Mouse (Mus musculus) lung, embryonic 15.5 days (tissue): ENCODE measurements around the gene Kcnh4. TPM values are rescaled to one million over a fixed set of nuclear protein-coding genes. Genes with fewer than 3 reads are reported as not detected.

Experiments
- ATAC-seq: fragments of 200-750 bp; cut with Nextera tagmentation; 2 replicates; pipeline ENCODE4 v1.8.0; 2017; ENCODE audit warnings: moderate number of reproducible peaks, borderline replicate concordance; ENCODE audit not compliant: low FRiP score, low TSS enrichment; ENCODE audit errors: extremely low read depth
- H3K27ac ChIP-seq: fragments of 300-500 bp; sonication (generic); 2 replicates; pipeline ENCODE4 v1.5.1; 2015; ENCODE audit warnings: moderate library complexity, mild to moderate bottlenecking, inconsistent platforms
- H3K27me3 ChIP-seq: fragments of 300-500 bp; sonication (generic); 2 replicates; pipeline ENCODE4 v1.6.1; 2015; ENCODE audit warnings: inconsistent platforms
- H3K36me3 ChIP-seq: fragments of 300-500 bp; sonication (generic); 2 replicates; pipeline ENCODE4 v1.6.1; 2015; ENCODE audit warnings: inconsistent platforms
- H3K4me1 ChIP-seq: fragments of 300-500 bp; sonication (generic); 2 replicates; pipeline ENCODE4 v1.6.1; 2015; ENCODE audit warnings: inconsistent platforms
- H3K4me2 ChIP-seq: fragments of 300-500 bp; sonication (generic); 2 replicates; pipeline ENCODE4 v1.6.1; 2015; ENCODE audit warnings: inconsistent platforms, mild to moderate bottlenecking, moderate library complexity
- H3K4me3 ChIP-seq: fragments of 300-500 bp; sonication (generic); 2 replicates; pipeline ENCODE4 v1.5.1; 2015; ENCODE audit warnings: mild to moderate bottlenecking, inconsistent platforms
- H3K9ac ChIP-seq: fragments of 300-500 bp; sonication (generic); 2 replicates; pipeline ENCODE4 v1.6.1; 2015; ENCODE audit warnings: inconsistent platforms
- H3K9me3 ChIP-seq: fragments of 300-500 bp; sonication (generic); 2 replicates; pipeline ENCODE4 v1.6.1; 2016; ENCODE audit warnings: inconsistent platforms
- WGBS: fragments of 180-500 bp; shearing (Covaris S2); methylation state at CpG from one replicate; pipeline ENCODE4 v1.1.7; 2015; 5-methylcytosine and 5-hydroxymethylcytosine counted together
- polyA plus RNA-seq: library from polyadenylated mRNA; unstranded; fragments of >200 nt; fragmentation: Nextera tagmentation; extraction: Ambion mirVana; gene quantifications from 2 replicates; pipeline ENCODE4 v1.2.1, GENCODE M21; 2015

The Kcnh4 gene
- polyA plus RNA-seq, 1 experiment from 2014 or later, result not detected

GRCm38 (mm10) chr11:100782568-100782967 lies 22.8 kb upstream of the Kcnh4 start:
- Histone ChIP-seq H3K9me3 (no peaks in the 10 kb centered on the region), H3K4me1 (0 out of 2 replicates have a peak, but pooled peaks cover 3% of the 10 kb centered on the region), H3K27ac (no peak overlapping the region), H3K4me3 (no peak overlapping the region), H3K4me2 (no peak overlapping the region), H3K9ac (no peak overlapping the region), H3K27me3 (no peaks in the 10 kb centered on the region), H3K36me3 (peaks cover 30% of the 10 kb centered on the region; the same call in 1 of the 2 replicates)
- no peak for ATAC-seq
- WGBS, result 82% methylated on average over 13 of the region's 13 CpGs

- Histone ChIP-seq H3K4me3 (no peak overlapping the region), H3K36me3 (peaks cover 26% of the 10 kb centered on the region; the same call in 1 of the 2 replicates), H3K4me1 (0 out of 2 replicates have a peak, but pooled peaks cover 3% of the 10 kb centered on the region), H3K27me3 (no peaks in the 10 kb centered on the region), H3K9me3 (no peaks in the 10 kb centered on the region), H3K27ac (peak overlapping the region; percentile 42), H3K4me2 (no peak overlapping the region), H3K9ac (no peak overlapping the region)
- 67% methylated on average over 15 of the region's 15 CpGs for WGBS
- peak; percentile 74 for ATAC-seq
Observed at GRCm38 (mm10) chr11:100781763-100782475, 22.2 kb upstream of the Kcnh4 start.

GRCm38 (mm10) chr11:100780247-100780646 lies 20.5 kb upstream of the Kcnh4 start:
- no peak for ATAC-seq
- H3K27ac ChIP-seq, result no peak overlapping the region
- no peak overlapping the region for H3K9ac ChIP-seq
- 74% methylated on average over 8 of the region's 8 CpGs for WGBS
- no peaks in the 10 kb centered on the region for H3K9me3 ChIP-seq
- 0 out of 2 replicates have a peak, but pooled peaks cover 3% of the 10 kb centered on the region for H3K4me1 ChIP-seq
- peaks cover 23% of the 10 kb centered on the region; the same call in 1 of the 2 replicates for H3K36me3 ChIP-seq
- no peak overlapping the region for H3K4me3 ChIP-seq
- H3K4me2 ChIP-seq, result no peak overlapping the region
- no peaks in the 10 kb centered on the region for H3K27me3 ChIP-seq

GRCm38 (mm10) chr11:100778069-100778468 lies 18.3 kb upstream of the Kcnh4 start:
- peaks cover 18% of the 10 kb centered on the region; the same call in 1 of the 2 replicates for H3K36me3 ChIP-seq
- no peak overlapping the region for H3K27ac ChIP-seq
- no peak for ATAC-seq
- H3K4me1 ChIP-seq, result 0 out of 2 replicates have a peak, but pooled peaks cover 3% of the 10 kb centered on the region
- H3K9ac ChIP-seq, result no peak overlapping the region
- no peaks in the 10 kb centered on the region for H3K9me3 ChIP-seq
- H3K27me3 ChIP-seq, result no peaks in the 10 kb centered on the region
- H3K4me2 ChIP-seq, result no peak overlapping the region
- 59% methylated on average over 3 of the region's 3 CpGs for WGBS
- H3K4me3 ChIP-seq, result no peak overlapping the region

- no peak for ATAC-seq
Observed at GRCm38 (mm10) chr11:100775921-100776320, 16.2 kb upstream of the Kcnh4 start.

GRCm38 (mm10) chr11:100774261-100774660 lies 14.5 kb upstream of the Kcnh4 start:
- 74% methylated on average over 4 of the region's 4 CpGs for WGBS
- ATAC-seq, result no peak

More at GRCm38 (mm10) chr11:100775921-100776320, 16.2 kb upstream of the Kcnh4 start:
- Histone ChIP-seq H3K4me2 (no peak overlapping the region), H3K9me3 (no peaks in the 10 kb centered on the region), H3K27me3 (no peaks in the 10 kb centered on the region), H3K4me3 (no peak overlapping the region), H3K4me1 (no peaks in the 10 kb centered on the region; the same call in 1 of the 2 replicates), H3K27ac (no peak overlapping the region), H3K9ac (no peak overlapping the region), H3K36me3 (peaks cover 3% of the 10 kb centered on the region; the same call in 1 of the 2 replicates)
- 76% methylated on average over 10 of the region's 10 CpGs for WGBS

GRCm38 (mm10) chr11:100770646-100771408 lies 11.1 kb upstream of the Kcnh4 start, which contains the start of gene Ghdc:
Gene Ghdc (minus strand): TSS chr11:100770957.
- Histone ChIP-seq H3K27me3 (no peaks in the 10 kb centered on the region), H3K4me3 (peak within 1 kb of the TSS; percentile 72), H3K9me3 (no peaks in the 10 kb centered on the region), H3K36me3 (no peaks in the 10 kb centered on the region), H3K27ac (peak within 1 kb of the TSS; percentile 61), H3K9ac (peak within 1 kb of the TSS; percentile 66), H3K4me1 (peaks cover 6% of the 10 kb centered on the region), H3K4me2 (peak within 1 kb of the TSS; percentile 69)
- ATAC-seq, result peak; percentile 74; the same call in 1 of the 2 replicates
- WGBS, result 15% methylated on average over 17 of the region's 17 CpGs

More at GRCm38 (mm10) chr11:100774261-100774660, 14.5 kb upstream of the Kcnh4 start:
- Histone ChIP-seq H3K4me2 (no peak overlapping the region), H3K4me3 (no peak overlapping the region), H3K27me3 (no peaks in the 10 kb centered on the region), H3K4me1 (peaks cover 6% of the 10 kb centered on the region), H3K27ac (no peak overlapping the region), H3K9me3 (no peaks in the 10 kb centered on the region), H3K36me3 (no peaks in the 10 kb centered on the region), H3K9ac (no peak overlapping the region)

GRCm38 (mm10) chr11:100769980-100770379 lies 10.2 kb upstream of the Kcnh4 start:
- H3K4me3 ChIP-seq, result peak overlapping the region; percentile 72
- H3K9ac ChIP-seq, result peak overlapping the region; percentile 66; the same call in 1 of the 2 replicates
- WGBS, result 54% methylated on average over 6 of the region's 6 CpGs
- H3K9me3 ChIP-seq, result no peaks in the 10 kb centered on the region
- H3K27me3 ChIP-seq, result no peaks in the 10 kb centered on the region
- H3K4me2 ChIP-seq, result peak overlapping the region; percentile 69
- H3K27ac ChIP-seq, result no peak overlapping the region
- peaks cover 6% of the 10 kb centered on the region for H3K4me1 ChIP-seq
- H3K36me3 ChIP-seq, result no peaks in the 10 kb centered on the region
- ATAC-seq, result no peak

- H3K9me3 ChIP-seq, result no peaks in the 10 kb centered on the region
- H3K27ac ChIP-seq, result no peak overlapping the region
- WGBS, result 63% methylated on average over 5 of the region's 5 CpGs
Observed at GRCm38 (mm10) chr11:100767871-100768270, 8.1 kb upstream of the Kcnh4 start.

GRCm38 (mm10) chr11:100766726-100767125 lies 7.0 kb upstream of the Kcnh4 start:
- WGBS, result 77% methylated on average over 9 of the region's 9 CpGs
- Histone ChIP-seq H3K9me3 (no peaks in the 10 kb centered on the region), H3K27ac (no peak overlapping the region)

More at GRCm38 (mm10) chr11:100767871-100768270, 8.1 kb upstream of the Kcnh4 start:
- H3K4me3 ChIP-seq, result no peak overlapping the region
- no peaks in the 10 kb centered on the region for H3K27me3 ChIP-seq
- H3K36me3 ChIP-seq, result no peaks in the 10 kb centered on the region
- no peak for ATAC-seq
- H3K4me1 ChIP-seq, result peaks cover 6% of the 10 kb centered on the region
- no peak overlapping the region for H3K4me2 ChIP-seq
- no peak overlapping the region for H3K9ac ChIP-seq

GRCm38 (mm10) chr11:100762831-100763230 lies 3.1 kb upstream of the Kcnh4 start, which contains the start of gene Hcrt:
Gene Hcrt (minus strand): TSS chr11:100762931.
- peak within 1 kb of the TSS; percentile 32; the same call in 1 of the 2 replicates for H3K9ac ChIP-seq
- peak within 1 kb of the TSS; percentile 44 for H3K4me3 ChIP-seq
- no peaks in the 10 kb centered on the region for H3K9me3 ChIP-seq
- peaks cover 17% of the 10 kb centered on the region for H3K4me1 ChIP-seq
- peaks cover 35% of the 10 kb centered on the region for H3K27me3 ChIP-seq
- ATAC-seq, result no peak
- no peaks in the 10 kb centered on the region for H3K36me3 ChIP-seq
- WGBS, result 87% methylated on average over 7 of the region's 7 CpGs
- H3K27ac ChIP-seq, result no peak within 1 kb of the TSS
- H3K4me2 ChIP-seq, result peak within 1 kb of the TSS; percentile 73

More at GRCm38 (mm10) chr11:100766726-100767125, 7.0 kb upstream of the Kcnh4 start:
- Histone ChIP-seq H3K9ac (no peak overlapping the region), H3K4me2 (no peak overlapping the region), H3K4me1 (peaks cover 10% of the 10 kb centered on the region), H3K36me3 (no peaks in the 10 kb centered on the region), H3K27me3 (peaks cover 3% of the 10 kb centered on the region), H3K4me3 (no peak overlapping the region)
- ATAC-seq, result no peak
